Mouse (Mus musculus) cortical plate, adult 2 months (tissue): ENCODE results near the gene Sbf1.

Source experiments
- CTCF ChIP-seq: fragments of 200-500 bp; IDR thresholded peaks from 2 replicates; pipeline ENCODE4 v1.5.1; 2011; ENCODE audit warnings: mild to moderate bottlenecking, control low read depth, low read length; ENCODE audit not compliant: insufficient read depth; ENCODE audit errors: extremely low read depth
- POLR2A ChIP-seq: fragments of 200-500 bp; IDR thresholded peaks from 2 replicates; pipeline ENCODE4 v1.6.1; 2011; ENCODE audit warnings: mild to moderate bottlenecking, low read length, control low read depth; ENCODE audit not compliant: insufficient read depth; ENCODE audit errors: extremely low read depth

DNA sequence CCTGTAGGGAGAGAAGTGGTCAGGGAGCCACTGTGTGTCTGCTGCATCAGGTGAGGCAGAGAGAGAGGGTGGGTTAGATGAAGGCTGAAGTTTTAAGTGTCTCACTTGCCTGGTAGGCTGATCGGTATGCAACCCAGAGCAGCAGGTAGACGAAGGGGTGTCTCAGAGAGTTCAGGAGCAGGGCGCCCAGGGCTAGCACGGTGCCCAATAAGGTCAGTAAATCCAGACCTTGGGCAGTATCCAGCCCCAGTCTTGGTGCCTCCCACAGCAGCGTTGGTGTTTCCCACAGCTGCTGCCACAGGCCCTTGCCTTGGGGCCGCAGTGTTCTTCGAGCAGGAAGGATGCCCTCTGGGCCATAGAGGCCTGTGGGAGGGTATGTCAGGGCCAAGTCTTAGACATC lies 39.3 kb upstream of the Sbf1 start:
- TF ChIP-seq CTCF (no peak), POLR2A (no peak)
